Mouse (Mus musculus): ENCODE data around the gene Farsb.
A peak's percentile ranks its signal among the peaks of the same experiment; 100 is the strongest.

Farsb gene

DNA sequence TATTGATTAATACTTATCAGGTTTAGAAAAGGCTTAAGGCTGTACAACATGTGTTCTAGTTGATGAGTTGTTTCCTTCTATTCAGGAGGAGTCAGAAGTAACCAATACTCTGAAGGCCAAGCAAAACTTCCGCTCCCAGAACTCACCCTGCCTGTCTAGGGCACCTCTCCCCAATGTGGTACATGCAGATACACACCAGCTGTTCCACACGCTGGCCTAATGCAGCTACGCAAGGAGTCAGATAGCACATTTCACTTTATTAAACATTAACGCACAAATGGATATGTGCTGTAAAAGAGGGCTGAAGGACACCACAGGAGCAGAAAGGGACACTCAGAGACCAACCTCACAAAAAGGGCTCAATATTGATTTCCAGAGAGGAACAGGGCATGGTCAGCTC lies 63.8 kb downstream of the Farsb start:
- TF ChIP-seq CTCF (conservative IDR thresholded peaks at IDR 0.05; ENCODE audit: low read length) (no peak), POU5F1 (IDR thresholded peaks at IDR 0.05; ENCODE audit: borderline replicate concordance, low read length) (no peak), NANOG (IDR thresholded peaks at IDR 0.05; ENCODE audit: borderline replicate concordance, low read length) (no peak)
- peaks cover 74% of the 10 kb centered on the region for H3K36me3 ChIP-seq (ENCODE audit: insufficient read depth, low read length)
- H3K27me3 ChIP-seq (ENCODE audit: insufficient read depth, low read length) = no peaks in the 10 kb centered on the region
- peaks cover 23% of the 10 kb centered on the region for H3K4me1 ChIP-seq (replicated peaks; ENCODE audit: low read depth, low read length)
- H3K9me3 ChIP-seq (ENCODE audit: low read length) = no peaks in the 10 kb centered on the region
- H3K4me3 ChIP-seq (replicated peaks; ENCODE audit: low read length) = no peak overlapping the region

- TF ChIP-seq CTCF (conservative IDR thresholded peaks at IDR 0.05; ENCODE audit: low read length) (no peak), POU5F1 (IDR thresholded peaks at IDR 0.05; ENCODE audit: borderline replicate concordance, low read length) (no peak), NANOG (IDR thresholded peaks at IDR 0.05; ENCODE audit: borderline replicate concordance, low read length) (no peak)
- no peaks in the 10 kb centered on the region for H3K27me3 ChIP-seq (ENCODE audit: insufficient read depth, low read length)
- H3K4me1 ChIP-seq (replicated peaks; ENCODE audit: low read depth, low read length) = peaks cover 24% of the 10 kb centered on the region
- H3K4me3 ChIP-seq (replicated peaks; ENCODE audit: low read length) = no peak overlapping the region
- peaks cover 84% of the 10 kb centered on the region for H3K36me3 ChIP-seq (ENCODE audit: insufficient read depth, low read length)
- no peaks in the 10 kb centered on the region for H3K9me3 ChIP-seq (ENCODE audit: low read length)
Measured at GRCm38 (mm10) chr1:78422576-78422975, 66.1 kb downstream of the Farsb start.

- Histone ChIP-seq H3K9me3 (ENCODE audit: low read length) (no peaks in the 10 kb centered on the region), H3K36me3 (ENCODE audit: insufficient read depth, low read length) (peaks cover 90% of the 10 kb centered on the region), H3K4me3 (replicated peaks; ENCODE audit: low read length) (no peak overlapping the region), H3K27me3 (ENCODE audit: insufficient read depth, low read length) (no peaks in the 10 kb centered on the region), H3K4me1 (replicated peaks; ENCODE audit: low read depth, low read length) (peaks cover 24% of the 10 kb centered on the region)
- TF ChIP-seq NANOG (IDR thresholded peaks at IDR 0.05; ENCODE audit: borderline replicate concordance, low read length) (no peak), POU5F1 (IDR thresholded peaks at IDR 0.05; ENCODE audit: borderline replicate concordance, low read length) (no peak), CTCF (conservative IDR thresholded peaks at IDR 0.05; ENCODE audit: low read length) (no peak)
Measured at GRCm38 (mm10) chr1:78421749-78422148, 66.9 kb downstream of the Farsb start.

DNA sequence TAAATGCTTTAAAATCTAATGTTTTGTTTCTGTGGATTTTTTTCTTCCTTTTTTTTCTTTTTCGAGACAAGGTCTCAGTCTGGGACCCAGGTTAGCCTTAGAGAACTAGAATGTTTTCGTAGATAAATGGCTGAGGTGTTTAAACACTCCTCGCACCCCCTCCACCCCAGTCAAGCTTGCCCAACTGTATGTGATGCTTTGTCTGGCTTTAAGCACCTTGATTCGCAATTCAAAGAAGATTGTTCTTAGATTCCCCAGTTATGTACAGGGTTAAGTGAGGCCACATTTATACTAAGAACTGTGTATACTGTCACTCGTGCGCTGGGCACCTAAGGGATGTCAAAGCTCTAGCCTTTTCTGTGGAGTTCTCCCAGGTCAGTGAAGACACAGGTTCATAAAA lies 68.4 kb downstream of the Farsb start:
- Histone ChIP-seq H3K27me3 (ENCODE audit: insufficient read depth, low read length) (no peaks in the 10 kb centered on the region), H3K9me3 (ENCODE audit: low read length) (no peaks in the 10 kb centered on the region), H3K36me3 (ENCODE audit: insufficient read depth, low read length) (peaks cover 80% of the 10 kb centered on the region), H3K4me3 (replicated peaks; ENCODE audit: low read length) (no peak overlapping the region), H3K4me1 (replicated peaks; ENCODE audit: low read depth, low read length) (peaks cover 24% of the 10 kb centered on the region)
- TF ChIP-seq POU5F1 (IDR thresholded peaks at IDR 0.05; ENCODE audit: borderline replicate concordance, low read length) (no peak), CTCF (conservative IDR thresholded peaks at IDR 0.05; ENCODE audit: low read length) (no peak), NANOG (IDR thresholded peaks at IDR 0.05; ENCODE audit: borderline replicate concordance, low read length) (no peak; the same call in 1 of the 2 replicates)

GRCm38 (mm10) chr1:78419593-78419992 lies 69.1 kb downstream of the Farsb start:
- Histone ChIP-seq H3K4me3 (replicated peaks; ENCODE audit: low read length) (no peak overlapping the region), H3K36me3 (ENCODE audit: insufficient read depth, low read length) (peaks cover 73% of the 10 kb centered on the region), H3K27me3 (ENCODE audit: insufficient read depth, low read length) (no peaks in the 10 kb centered on the region), H3K9me3 (ENCODE audit: low read length) (no peaks in the 10 kb centered on the region), H3K4me1 (replicated peaks; ENCODE audit: low read depth, low read length) (peaks cover 24% of the 10 kb centered on the region)
- peak; percentile 43 for TF ChIP-seq CTCF (conservative IDR thresholded peaks at IDR 0.05; ENCODE audit: low read length)
- no peak for TF ChIP-seq NANOG (IDR thresholded peaks at IDR 0.05; ENCODE audit: borderline replicate concordance, low read length)
- TF ChIP-seq POU5F1 (IDR thresholded peaks at IDR 0.05; ENCODE audit: borderline replicate concordance, low read length) = no peak

GRCm38 (mm10) chr1:78417154-78417911 lies 71.4 kb downstream of the Farsb start:
- H3K4me1 ChIP-seq (replicated peaks; ENCODE audit: low read depth, low read length) = peaks cover 29% of the 10 kb centered on the region
- H3K27me3 ChIP-seq (ENCODE audit: insufficient read depth, low read length) = no peaks in the 10 kb centered on the region
- H3K4me3 ChIP-seq (replicated peaks; ENCODE audit: low read length) = no peak overlapping the region
- TF ChIP-seq CTCF (conservative IDR thresholded peaks at IDR 0.05; ENCODE audit: low read length) (no peak), NANOG (IDR thresholded peaks at IDR 0.05; ENCODE audit: borderline replicate concordance, low read length) (no peak), POU5F1 (IDR thresholded peaks at IDR 0.05; ENCODE audit: borderline replicate concordance, low read length) (no peak)
- peaks cover 50% of the 10 kb centered on the region for H3K36me3 ChIP-seq (ENCODE audit: insufficient read depth, low read length)
- no peaks in the 10 kb centered on the region for H3K9me3 ChIP-seq (ENCODE audit: low read length)

- H3K4me1 ChIP-seq (replicated peaks; ENCODE audit: low read depth, low read length) = peaks cover 16% of the 10 kb centered on the region
- H3K36me3 ChIP-seq (ENCODE audit: insufficient read depth, low read length) = peaks cover 27% of the 10 kb centered on the region
- no peaks in the 10 kb centered on the region for H3K9me3 ChIP-seq (ENCODE audit: low read length)
- no peak overlapping the region for H3K4me3 ChIP-seq (replicated peaks; ENCODE audit: low read length)
- no peaks in the 10 kb centered on the region for H3K27me3 ChIP-seq (ENCODE audit: insufficient read depth, low read length)
- no peak for TF ChIP-seq NANOG (IDR thresholded peaks at IDR 0.05; ENCODE audit: borderline replicate concordance, low read length)
- no peak for TF ChIP-seq POU5F1 (IDR thresholded peaks at IDR 0.05; ENCODE audit: borderline replicate concordance, low read length)
- no peak for TF ChIP-seq CTCF (conservative IDR thresholded peaks at IDR 0.05; ENCODE audit: low read length)
Measured at GRCm38 (mm10) chr1:78414421-78414820, 74.3 kb downstream of the Farsb start.

- Histone ChIP-seq H3K4me1 (replicated peaks; ENCODE audit: low read depth, low read length) (peaks cover 16% of the 10 kb centered on the region), H3K27me3 (ENCODE audit: insufficient read depth, low read length) (no peaks in the 10 kb centered on the region), H3K9me3 (ENCODE audit: low read length) (no peaks in the 10 kb centered on the region), H3K36me3 (ENCODE audit: insufficient read depth, low read length) (peaks cover 10% of the 10 kb centered on the region), H3K4me3 (replicated peaks; ENCODE audit: low read length) (no peak overlapping the region)
- no peak for TF ChIP-seq NANOG (IDR thresholded peaks at IDR 0.05; ENCODE audit: borderline replicate concordance, low read length)
- TF ChIP-seq POU5F1 (IDR thresholded peaks at IDR 0.05; ENCODE audit: borderline replicate concordance, low read length) = no peak
- TF ChIP-seq CTCF (conservative IDR thresholded peaks at IDR 0.05; ENCODE audit: low read length) = no peak
Measured at GRCm38 (mm10) chr1:78412668-78413067, 76.0 kb downstream of the Farsb start.

All from E14TG2a.4 (cell line).